Mouse (Mus musculus): ENCODE results near the gene Zfhx3. TPM values are rescaled to one million over a fixed set of nuclear protein-coding genes. Genes with fewer than 3 reads are reported as not detected.

The Zfhx3 gene
- polyA plus RNA-seq, 1 experiment from 2014 or later, result 15.7 TPM

DNA sequence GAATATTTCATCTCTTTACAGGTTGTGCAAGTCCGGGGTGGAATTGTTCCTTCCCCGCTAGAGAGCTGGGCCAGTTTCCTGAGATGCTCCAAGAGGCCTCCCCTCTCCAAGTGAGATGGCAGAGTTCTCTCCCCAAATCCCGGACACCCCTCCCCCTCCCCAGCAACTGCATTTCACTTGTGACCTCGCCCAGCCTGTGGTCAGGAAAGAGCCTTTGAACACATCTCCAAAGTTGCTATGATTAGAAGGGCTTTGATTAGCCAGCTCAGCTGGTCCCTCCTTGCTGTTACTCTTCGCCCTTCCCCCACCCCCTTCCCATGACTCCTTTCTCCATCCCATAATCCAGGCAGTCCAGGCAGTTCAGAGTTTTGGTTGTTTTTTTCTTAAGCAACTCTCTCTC is 670.4 kb downstream of the Zfhx3 start:
- no peaks in the 10 kb centered on the region for H3K36me3 ChIP-seq (ENCODE audit: control insufficient read depth, insufficient read depth, low read length)
- no peaks in the 10 kb centered on the region for H3K27me3 ChIP-seq (replicated peaks; ENCODE audit: control insufficient read depth, insufficient read depth, low read length)
- no peak overlapping the region for H3K9ac ChIP-seq (ENCODE audit: low read length)
- H3K27ac ChIP-seq (ENCODE audit: low read depth), result no peak overlapping the region
- WGBS, result 47% methylated on average over 5 of the region's 5 CpGs
- DNase-seq (ENCODE audit: low spot score) (no peak), ATAC-seq (replicated peaks; ENCODE audit: low FRiP score, low TSS enrichment, low read depth) (no peak)
- H3K4me2 ChIP-seq (ENCODE audit: low read length), result no peak overlapping the region
- no peaks in the 10 kb centered on the region for H3K9me3 ChIP-seq (ENCODE audit: control insufficient read depth, low read length)
- H3K4me3 ChIP-seq (ENCODE audit: low read depth, low read length), result no peak overlapping the region
- H3K4me1 ChIP-seq (replicated peaks; ENCODE audit: control insufficient read depth, insufficient read depth, low read length), result no peaks in the 10 kb centered on the region

DNA sequence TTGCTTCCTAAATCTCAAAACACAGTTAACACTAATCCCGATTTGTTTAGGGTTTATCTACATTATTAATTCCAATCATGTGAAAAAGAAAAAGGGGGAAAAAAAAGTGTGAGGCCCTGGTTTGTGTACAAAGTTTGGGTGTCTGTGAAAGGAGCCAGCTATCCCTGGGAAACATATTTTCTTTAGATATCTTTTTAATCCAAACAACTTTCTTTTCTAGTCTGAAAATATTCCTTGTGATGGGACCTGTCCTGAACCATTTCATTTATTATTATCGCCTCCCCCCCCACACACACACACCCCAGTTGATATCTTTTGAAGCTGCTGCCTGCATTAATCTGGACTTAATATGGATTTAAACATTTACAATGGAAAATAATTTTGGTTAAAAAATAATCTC is 670.8 kb downstream of the Zfhx3 start:
- Histone ChIP-seq H3K9me3 (ENCODE audit: control insufficient read depth, low read length) (no peaks in the 10 kb centered on the region), H3K27me3 (replicated peaks; ENCODE audit: control insufficient read depth, insufficient read depth, low read length) (no peaks in the 10 kb centered on the region), H3K36me3 (ENCODE audit: control insufficient read depth, insufficient read depth, low read length) (no peaks in the 10 kb centered on the region), H3K4me2 (ENCODE audit: low read length) (no peak overlapping the region), H3K4me1 (replicated peaks; ENCODE audit: control insufficient read depth, insufficient read depth, low read length) (no peaks in the 10 kb centered on the region), H3K27ac (ENCODE audit: low read depth) (no peak overlapping the region), H3K9ac (ENCODE audit: low read length) (no peak overlapping the region), H3K4me3 (ENCODE audit: low read depth, low read length) (no peak overlapping the region)
- ATAC-seq (replicated peaks; ENCODE audit: low FRiP score, low TSS enrichment, low read depth) (no peak), DNase-seq (ENCODE audit: low spot score) (no peak)
- 64% methylated on average over 2 of the region's 2 CpGs for WGBS

- ATAC-seq (replicated peaks; ENCODE audit: low FRiP score, low TSS enrichment, low read depth), result no peak
- no peak overlapping the region for H3K4me3 ChIP-seq (ENCODE audit: low read depth, low read length)
- H3K9me3 ChIP-seq (ENCODE audit: control insufficient read depth, low read length), result no peaks in the 10 kb centered on the region
- no peak for DNase-seq (ENCODE audit: low spot score)
- no peak overlapping the region for H3K4me2 ChIP-seq (ENCODE audit: low read length)
- no peak overlapping the region for H3K27ac ChIP-seq (ENCODE audit: low read depth)
- H3K27me3 ChIP-seq (replicated peaks; ENCODE audit: control insufficient read depth, insufficient read depth, low read length), result no peaks in the 10 kb centered on the region
- H3K4me1 ChIP-seq (replicated peaks; ENCODE audit: control insufficient read depth, insufficient read depth, low read length), result no peaks in the 10 kb centered on the region
- 42% methylated on average over 7 of the region's 7 CpGs for WGBS
- H3K36me3 ChIP-seq (ENCODE audit: control insufficient read depth, insufficient read depth, low read length), result no peaks in the 10 kb centered on the region
- no peak overlapping the region for H3K9ac ChIP-seq (ENCODE audit: low read length)
Measured at GRCm38 (mm10) chr8:108621296-108621695, 678.9 kb downstream of the Zfhx3 start.

- no peaks in the 10 kb centered on the region for H3K9me3 ChIP-seq (ENCODE audit: control insufficient read depth, low read length)
- 41% methylated on average over 5 of the region's 5 CpGs for WGBS
- H3K27ac ChIP-seq (ENCODE audit: low read depth), result no peak overlapping the region
- H3K4me1 ChIP-seq (replicated peaks; ENCODE audit: control insufficient read depth, insufficient read depth, low read length), result no peaks in the 10 kb centered on the region
- H3K36me3 ChIP-seq (ENCODE audit: control insufficient read depth, insufficient read depth, low read length), result no peaks in the 10 kb centered on the region
- ATAC-seq (replicated peaks; ENCODE audit: low FRiP score, low TSS enrichment, low read depth), result no peak
- DNase-seq (ENCODE audit: low spot score), result no peak
- H3K4me3 ChIP-seq (ENCODE audit: low read depth, low read length), result no peak overlapping the region
- H3K9ac ChIP-seq (ENCODE audit: low read length), result no peak overlapping the region
- H3K4me2 ChIP-seq (ENCODE audit: low read length), result no peak overlapping the region
- no peaks in the 10 kb centered on the region for H3K27me3 ChIP-seq (replicated peaks; ENCODE audit: control insufficient read depth, insufficient read depth, low read length)
Measured at GRCm38 (mm10) chr8:108623660-108624059, 681.2 kb downstream of the Zfhx3 start.

DNA sequence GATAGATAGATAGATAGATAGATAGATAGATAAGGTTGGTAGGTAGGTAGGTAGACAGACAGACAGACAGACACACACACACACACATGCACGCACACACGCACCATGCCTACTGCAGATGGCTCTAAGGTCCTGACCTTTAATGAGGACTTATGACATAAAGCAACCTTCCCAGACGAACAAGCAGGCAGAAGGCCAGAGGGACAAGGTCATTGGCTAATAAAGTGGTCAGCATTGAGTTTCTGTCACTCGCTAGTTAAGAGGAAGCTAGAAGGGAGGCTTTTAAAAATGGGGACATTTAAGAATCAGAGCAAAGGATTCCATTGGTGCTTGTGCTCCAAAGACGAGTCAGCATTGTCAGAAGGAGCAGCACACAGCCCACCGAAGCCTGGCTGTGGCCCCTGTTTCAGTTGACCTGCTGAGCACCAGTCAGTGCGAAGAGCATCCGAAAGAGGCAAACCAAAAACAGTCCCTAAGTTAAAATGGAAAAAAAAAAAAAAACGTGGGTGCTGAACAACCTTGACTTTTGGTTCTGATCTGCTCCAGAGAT is 683.2 kb downstream of the Zfhx3 start:
- no peak overlapping the region for H3K9ac ChIP-seq (ENCODE audit: low read length)
- WGBS, result 79% methylated on average over 9 of the region's 9 CpGs
- ATAC-seq (replicated peaks; ENCODE audit: low FRiP score, low TSS enrichment, low read depth) (no peak), DNase-seq (ENCODE audit: low spot score) (no peak)
- H3K4me2 ChIP-seq (ENCODE audit: low read length), result no peak overlapping the region
- no peaks in the 10 kb centered on the region for H3K27me3 ChIP-seq (replicated peaks; ENCODE audit: control insufficient read depth, insufficient read depth, low read length)
- H3K36me3 ChIP-seq (ENCODE audit: control insufficient read depth, insufficient read depth, low read length), result no peaks in the 10 kb centered on the region
- H3K27ac ChIP-seq (ENCODE audit: low read depth), result no peak overlapping the region
- H3K4me3 ChIP-seq (ENCODE audit: low read depth, low read length), result no peak overlapping the region
- no peaks in the 10 kb centered on the region for H3K9me3 ChIP-seq (ENCODE audit: control insufficient read depth, low read length)
- no peaks in the 10 kb centered on the region for H3K4me1 ChIP-seq (replicated peaks; ENCODE audit: control insufficient read depth, insufficient read depth, low read length)

- Histone ChIP-seq H3K27ac (ENCODE audit: low read depth) (no peak overlapping the region), H3K4me3 (ENCODE audit: low read depth, low read length) (no peak overlapping the region), H3K9me3 (ENCODE audit: control insufficient read depth, low read length) (no peaks in the 10 kb centered on the region), H3K36me3 (ENCODE audit: control insufficient read depth, insufficient read depth, low read length) (no peaks in the 10 kb centered on the region), H3K9ac (ENCODE audit: low read length) (no peak overlapping the region), H3K4me2 (ENCODE audit: low read length) (no peak overlapping the region), H3K4me1 (replicated peaks; ENCODE audit: control insufficient read depth, insufficient read depth, low read length) (no peaks in the 10 kb centered on the region), H3K27me3 (replicated peaks; ENCODE audit: control insufficient read depth, insufficient read depth, low read length) (no peaks in the 10 kb centered on the region)
- ATAC-seq (replicated peaks; ENCODE audit: low FRiP score, low TSS enrichment, low read depth) (no peak), DNase-seq (ENCODE audit: low spot score) (no peak)
- 91% methylated on average over 1 of the region's 1 CpGs for WGBS
Measured at GRCm38 (mm10) chr8:108631069-108631468, 688.6 kb downstream of the Zfhx3 start.

GRCm38 (mm10) chr8:108634282-108634681 is 691.8 kb downstream of the Zfhx3 start:
- Histone ChIP-seq H3K9ac (ENCODE audit: low read length) (no peak overlapping the region), H3K4me2 (ENCODE audit: low read length) (no peak overlapping the region), H3K9me3 (ENCODE audit: control insufficient read depth, low read length) (no peaks in the 10 kb centered on the region), H3K27me3 (replicated peaks; ENCODE audit: control insufficient read depth, insufficient read depth, low read length) (no peaks in the 10 kb centered on the region), H3K27ac (ENCODE audit: low read depth) (no peak overlapping the region), H3K4me1 (replicated peaks; ENCODE audit: control insufficient read depth, insufficient read depth, low read length) (no peaks in the 10 kb centered on the region), H3K36me3 (ENCODE audit: control insufficient read depth, insufficient read depth, low read length) (no peaks in the 10 kb centered on the region), H3K4me3 (ENCODE audit: low read depth, low read length) (no peak overlapping the region)
- ATAC-seq (replicated peaks; ENCODE audit: low FRiP score, low TSS enrichment, low read depth) (no peak), DNase-seq (ENCODE audit: low spot score) (no peak)
- 44% methylated on average over 3 of the region's 3 CpGs for WGBS

- Histone ChIP-seq H3K36me3 (ENCODE audit: control insufficient read depth, insufficient read depth, low read length) (no peaks in the 10 kb centered on the region), H3K27me3 (replicated peaks; ENCODE audit: control insufficient read depth, insufficient read depth, low read length) (no peaks in the 10 kb centered on the region), H3K9me3 (ENCODE audit: control insufficient read depth, low read length) (no peaks in the 10 kb centered on the region), H3K4me3 (ENCODE audit: low read depth, low read length) (no peak overlapping the region), H3K9ac (ENCODE audit: low read length) (no peak overlapping the region), H3K27ac (ENCODE audit: low read depth) (no peak overlapping the region), H3K4me2 (ENCODE audit: low read length) (no peak overlapping the region), H3K4me1 (replicated peaks; ENCODE audit: control insufficient read depth, insufficient read depth, low read length) (no peaks in the 10 kb centered on the region)
- no peak for DNase-seq (ENCODE audit: low spot score)
- no peak for ATAC-seq (replicated peaks; ENCODE audit: low FRiP score, low TSS enrichment, low read depth)
- WGBS, result 79% methylated on average over 2 of the region's 2 CpGs
Measured at GRCm38 (mm10) chr8:108637887-108638286, 695.4 kb downstream of the Zfhx3 start.

DNA sequence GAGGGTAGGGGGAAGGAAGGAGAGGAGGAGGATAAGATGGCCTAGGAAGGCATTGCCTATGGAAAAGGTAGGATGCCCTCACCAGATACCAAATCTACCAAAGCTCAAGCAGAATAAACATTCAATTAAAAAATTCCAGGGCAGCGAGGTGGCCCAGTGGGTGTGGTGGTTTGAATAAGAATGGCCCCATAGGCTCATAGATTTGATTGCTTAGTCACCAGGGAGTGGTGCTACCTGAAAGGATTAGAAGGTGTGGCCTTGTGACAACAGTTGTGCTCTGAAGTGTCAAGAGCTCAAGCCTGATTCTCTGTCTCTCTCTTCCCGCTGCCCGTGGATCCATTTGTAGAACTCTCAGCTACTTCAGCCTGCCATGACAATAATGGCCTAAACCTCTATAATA is 703.2 kb downstream of the Zfhx3 start:
- Histone ChIP-seq H3K4me1 (replicated peaks; ENCODE audit: control insufficient read depth, insufficient read depth, low read length) (no peaks in the 10 kb centered on the region), H3K9me3 (ENCODE audit: control insufficient read depth, low read length) (no peaks in the 10 kb centered on the region), H3K4me2 (ENCODE audit: low read length) (no peak overlapping the region), H3K27ac (ENCODE audit: low read depth) (no peak overlapping the region), H3K4me3 (ENCODE audit: low read depth, low read length) (no peak overlapping the region), H3K27me3 (replicated peaks; ENCODE audit: control insufficient read depth, insufficient read depth, low read length) (no peaks in the 10 kb centered on the region), H3K36me3 (ENCODE audit: control insufficient read depth, insufficient read depth, low read length) (no peaks in the 10 kb centered on the region), H3K9ac (ENCODE audit: low read length) (no peak overlapping the region)
- ATAC-seq (replicated peaks; ENCODE audit: low FRiP score, low TSS enrichment, low read depth) (no peak), DNase-seq (ENCODE audit: low spot score) (no peak)
- WGBS, result 73% methylated on average over 3 of the region's 3 CpGs
